Mouse (Mus musculus): ENCODE data around the gene Cd164l2.

Gene Cd164l2

DNA sequence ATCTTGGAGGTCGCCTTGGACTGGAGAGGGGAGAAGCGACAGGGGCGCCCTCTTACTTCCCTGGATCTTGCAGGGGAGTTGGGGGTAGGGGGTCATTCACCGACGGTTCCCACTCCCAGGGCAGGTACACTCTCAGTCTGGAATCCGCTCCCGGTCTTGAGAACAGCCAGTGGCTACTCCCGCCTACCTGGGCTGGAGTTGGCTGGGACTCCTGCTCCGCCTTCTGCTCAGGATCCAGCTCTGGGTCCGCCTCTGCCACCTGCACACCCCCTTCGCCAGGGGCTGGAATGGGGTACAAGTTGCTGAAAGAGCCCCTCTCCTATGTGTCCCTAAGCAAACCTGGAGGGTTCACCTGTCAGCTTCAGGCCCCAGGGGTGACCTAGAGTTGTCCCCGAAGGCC is 45.3 kb downstream of the Cd164l2 start:
- in situ Hi-C loops (cut with MseI, MboI): no loop called here

DNA sequence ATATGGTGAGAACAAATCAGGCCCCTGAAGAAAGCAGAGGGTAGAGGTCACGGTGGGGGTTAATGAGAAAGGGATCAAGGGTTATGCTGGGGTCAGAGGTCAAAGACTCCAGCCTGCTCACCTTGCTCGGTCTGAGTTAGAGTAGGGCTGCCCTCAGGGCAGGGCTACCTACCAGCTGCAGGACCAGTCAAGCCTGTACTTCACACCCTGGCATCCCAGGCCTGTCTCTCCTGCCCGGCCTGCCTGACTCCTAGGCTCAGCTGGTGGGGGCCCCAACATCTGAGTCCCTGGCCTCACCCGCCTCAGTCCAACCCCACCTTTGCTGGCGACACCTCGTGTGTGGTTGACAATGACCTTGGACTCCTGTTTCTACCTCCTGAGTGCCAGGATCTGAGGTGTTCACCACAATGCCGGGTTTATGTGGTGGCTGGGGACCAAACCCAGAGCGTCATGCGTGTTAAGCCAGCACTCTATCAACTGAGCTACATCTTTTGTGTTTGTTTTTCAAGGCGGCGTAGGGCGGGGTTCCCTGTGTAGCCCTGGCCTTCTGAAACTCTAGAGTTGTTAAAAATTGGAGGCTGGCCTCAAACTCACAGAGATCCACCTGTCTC is 46.0 kb downstream of the Cd164l2 start:
- in situ Hi-C loops (cut with MseI, MboI): no loop called here

DNA sequence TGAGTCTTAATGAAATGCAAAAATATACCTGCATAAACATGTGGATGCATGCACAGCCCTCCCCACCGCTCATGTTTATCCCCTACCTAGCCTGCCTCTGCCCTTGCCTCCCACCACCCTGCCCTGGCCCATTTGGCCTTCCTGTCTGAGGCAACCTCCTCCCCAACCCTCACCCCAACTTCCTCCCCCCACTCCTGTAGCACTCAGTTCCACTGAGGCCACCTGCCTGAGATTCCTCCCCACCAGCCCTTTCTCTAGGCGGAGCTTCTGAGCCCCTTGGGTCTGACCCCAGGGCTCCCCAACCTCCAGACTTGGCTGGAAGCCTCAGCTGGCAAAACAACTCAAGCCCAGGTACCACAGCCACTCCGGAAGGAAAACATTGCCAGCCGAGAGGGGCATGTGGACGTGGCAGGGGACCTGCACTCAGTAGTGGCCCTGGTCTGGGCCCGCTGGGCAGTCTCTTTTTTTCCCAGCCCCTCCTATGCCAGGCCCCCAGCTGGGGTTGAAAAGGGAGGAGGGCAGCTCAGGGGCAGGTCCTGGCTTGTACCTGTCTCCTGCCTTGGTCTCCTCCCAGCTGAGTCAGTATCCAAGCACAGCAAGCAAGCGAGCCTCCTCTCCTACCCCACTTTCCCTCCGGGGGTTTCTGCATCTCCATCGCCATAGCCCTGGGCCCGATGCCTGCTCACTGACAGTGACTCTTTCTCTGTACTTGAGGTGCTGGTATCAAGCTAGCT is 49.9 kb downstream of the Cd164l2 start:
- in situ Hi-C loops (cut with MseI, MboI): no loop called here

DNA sequence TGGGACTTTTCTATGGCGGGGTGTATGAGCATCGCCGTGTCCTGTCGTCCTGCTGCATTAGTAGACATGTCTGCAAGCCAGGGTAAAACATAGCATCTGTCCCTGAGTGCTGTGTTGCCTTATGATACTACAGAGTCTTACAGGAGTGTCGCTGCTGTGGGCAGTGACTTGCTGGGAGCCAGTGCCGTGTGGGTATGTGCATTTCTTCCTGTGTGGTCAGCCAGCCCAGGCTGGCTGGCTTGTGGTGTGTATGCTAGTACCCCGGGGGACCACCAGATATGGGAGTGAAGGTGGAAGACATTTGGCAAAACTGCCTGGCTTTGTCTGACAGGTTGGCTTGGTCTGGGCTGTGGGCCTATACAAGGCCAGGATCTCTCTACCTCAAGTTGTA is 50.4 kb downstream of the Cd164l2 start:
- in situ Hi-C loops (cut with MseI, MboI): no loop called here

DNA sequence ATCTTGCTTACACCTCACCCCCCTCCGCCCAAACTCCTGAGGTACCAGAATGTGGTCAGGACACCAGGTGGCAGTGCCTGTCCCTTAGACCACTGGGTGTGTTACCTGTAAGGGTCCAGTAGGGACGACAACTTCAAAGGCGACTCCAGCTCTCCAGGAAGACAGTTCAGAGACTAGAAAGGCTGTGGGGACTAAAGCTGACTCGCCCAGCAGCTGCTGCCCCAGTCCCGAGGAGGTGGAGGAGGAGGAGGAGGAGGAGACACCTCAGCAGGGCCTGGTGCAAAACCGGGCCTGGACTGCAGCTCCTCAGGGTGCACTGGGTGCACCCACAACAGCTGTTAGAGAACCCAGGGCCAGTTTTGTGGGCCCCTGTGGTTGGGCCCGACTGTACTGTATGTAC is 51.0 kb downstream of the Cd164l2 start, which contains the start of gene Sytl1:
Gene Sytl1, minus strand, starts transcription at position 232 of the 400 bp plus-strand sequence.
- in situ Hi-C loops (cut with MseI, MboI): no loop called here

DNA sequence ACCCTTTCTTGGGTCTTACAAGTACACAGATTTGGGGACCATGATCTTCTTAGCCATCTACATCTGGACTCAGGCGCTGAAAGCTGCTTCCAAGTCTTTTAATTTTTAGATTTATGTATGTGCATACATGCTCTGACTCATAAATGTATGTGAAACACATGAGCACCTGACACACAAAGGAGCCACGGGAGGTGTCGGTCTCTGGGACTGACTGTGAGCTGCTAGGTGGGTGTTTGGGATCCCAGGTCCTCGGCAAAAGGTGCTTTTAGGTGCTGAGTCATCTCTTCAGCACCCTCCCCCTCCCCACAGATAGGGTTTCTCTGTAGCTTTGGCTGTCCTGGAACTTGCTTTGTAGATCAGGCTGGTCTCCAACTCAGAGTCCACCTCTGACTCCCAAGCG is 51.8 kb downstream of the Cd164l2 start:
- in situ Hi-C loops (cut with MseI, MboI): no loop called here

DNA sequence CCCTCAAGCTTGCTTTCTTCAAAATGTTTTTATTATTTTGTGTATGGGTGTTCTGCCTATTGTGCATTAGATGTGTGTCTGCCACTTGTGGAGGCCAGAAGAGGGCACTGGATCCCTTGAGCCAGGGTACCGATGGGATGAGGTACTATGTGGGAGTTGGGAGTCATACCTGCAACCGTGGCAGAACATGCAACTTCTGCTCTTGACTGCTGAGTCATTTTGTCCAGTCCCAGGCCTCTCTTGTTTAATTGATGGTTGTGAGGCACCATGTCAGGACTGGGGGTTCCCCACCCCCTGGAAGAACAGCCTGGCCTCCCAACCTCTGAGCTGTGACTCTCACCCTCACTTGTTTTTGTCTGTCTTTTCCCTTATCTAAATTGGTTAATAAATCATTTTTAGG is 52.6 kb downstream of the Cd164l2 start:
- in situ Hi-C loops (cut with MseI, MboI): no loop called here

DNA sequence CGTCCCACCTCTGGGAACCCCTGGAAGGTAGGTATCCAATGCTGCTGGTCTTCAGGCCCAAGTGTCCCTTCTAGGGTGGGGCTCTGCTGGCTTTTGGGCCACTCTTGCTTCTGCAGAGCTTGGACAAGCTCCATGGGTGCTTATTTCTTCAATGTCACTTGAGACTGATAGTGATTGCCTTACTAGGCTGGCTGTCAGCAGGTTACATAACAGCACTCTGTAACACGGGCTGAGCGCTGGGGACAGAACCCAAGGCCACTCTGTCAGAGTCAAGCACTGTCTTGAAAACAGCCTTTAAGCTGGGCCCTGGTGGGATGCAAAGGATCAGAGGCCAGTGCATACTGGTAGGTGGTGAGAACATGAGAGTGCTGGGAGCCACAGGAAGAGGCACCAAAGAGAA is 53.4 kb downstream of the Cd164l2 start:
- in situ Hi-C loops (cut with MseI, MboI): no loop called here

DNA sequence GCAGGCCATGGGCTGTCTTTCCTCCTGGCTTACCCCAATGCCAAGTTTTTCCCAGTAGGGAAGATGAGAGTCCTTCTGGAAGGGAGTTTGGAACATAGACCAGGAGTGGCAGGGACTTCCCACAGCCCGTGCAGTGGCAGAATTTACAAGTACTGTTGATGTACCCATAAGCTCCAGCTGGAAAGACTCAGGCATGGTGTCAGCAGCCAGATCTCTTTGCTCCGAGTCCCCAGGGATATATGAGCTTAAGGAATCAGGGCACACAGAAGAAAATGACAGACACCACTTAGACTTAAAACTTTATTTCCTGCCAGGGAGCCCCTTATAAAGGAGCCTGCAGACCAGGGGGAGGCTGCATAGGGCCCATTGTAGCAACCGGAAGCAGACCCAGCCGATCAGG is 53.8 kb downstream of the Cd164l2 start:
- in situ Hi-C loops (cut with MseI, MboI): no loop called here

DNA sequence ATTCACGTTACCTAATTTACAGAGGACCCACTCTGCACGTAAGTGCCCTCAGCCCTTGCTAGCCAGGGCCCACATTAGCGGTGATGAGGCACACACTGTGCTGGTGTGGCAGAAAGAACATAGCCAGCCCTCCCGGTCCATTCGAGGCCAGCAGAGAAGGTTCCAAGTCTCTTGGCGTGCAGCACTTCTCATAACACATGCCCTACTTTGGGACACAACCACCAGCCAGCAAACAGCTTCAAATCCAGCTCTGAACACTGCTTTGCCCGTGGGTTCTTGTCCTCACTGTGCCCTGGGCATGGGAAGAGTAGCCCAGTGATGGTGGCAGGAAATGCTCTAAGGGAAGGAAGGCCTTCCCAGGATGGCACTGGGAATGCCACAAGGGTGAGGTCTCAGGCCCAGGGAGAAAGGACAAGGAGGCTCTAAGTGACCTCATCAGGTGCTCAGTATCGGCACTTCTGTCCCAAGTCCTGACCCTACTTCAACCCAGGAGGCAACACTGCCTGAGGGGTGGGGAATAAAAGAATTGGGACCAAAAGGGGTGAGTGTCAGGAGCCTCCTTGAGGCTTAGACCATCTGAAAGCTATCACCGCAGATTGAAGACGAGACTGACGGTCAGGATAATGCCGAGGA is 54.4 kb downstream of the Cd164l2 start:
- in situ Hi-C loops (cut with MseI, MboI): no loop called here

DNA sequence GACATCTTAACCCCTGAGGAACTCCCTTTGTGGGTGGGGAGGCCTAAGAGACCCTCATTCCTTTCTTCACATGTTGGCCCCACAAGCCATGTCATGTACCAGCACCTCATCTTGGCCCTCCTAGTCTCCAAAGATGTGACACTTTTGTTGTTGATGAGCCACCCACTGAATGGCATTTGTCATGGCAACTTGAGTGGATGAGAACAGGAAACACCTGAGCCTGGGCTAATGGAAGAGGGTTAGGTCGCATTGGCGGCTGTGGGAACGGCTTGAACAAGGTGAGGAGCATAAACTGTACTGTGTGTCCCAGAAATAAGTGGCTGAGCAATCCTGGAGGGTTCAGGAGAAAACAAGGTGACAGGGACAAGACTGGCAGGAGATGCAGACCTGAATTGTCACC is 57.0 kb downstream of the Cd164l2 start:
- in situ Hi-C loops (cut with MseI, MboI): no loop called here

DNA sequence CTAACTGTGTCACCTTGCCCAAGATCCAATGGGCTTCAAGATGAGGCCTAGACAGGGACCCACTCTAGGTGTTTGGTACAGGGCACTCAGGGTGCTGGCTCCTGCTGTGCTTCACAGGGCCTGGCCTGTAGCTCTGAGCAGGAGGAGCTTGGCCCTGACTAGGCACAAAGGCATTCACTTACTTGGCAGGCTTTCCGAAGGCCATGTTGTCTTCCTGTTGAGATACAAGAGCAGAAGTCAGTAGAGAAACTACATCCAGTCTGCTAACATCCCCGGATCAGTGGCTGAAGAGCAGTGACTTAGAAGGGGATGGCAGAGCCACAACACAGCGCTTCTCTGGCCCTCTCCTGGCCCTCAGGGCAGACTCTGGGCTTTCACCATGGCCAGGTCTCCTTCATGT is 57.7 kb downstream of the Cd164l2 start:
- in situ Hi-C loops (cut with MseI, MboI): no loop called here

DNA sequence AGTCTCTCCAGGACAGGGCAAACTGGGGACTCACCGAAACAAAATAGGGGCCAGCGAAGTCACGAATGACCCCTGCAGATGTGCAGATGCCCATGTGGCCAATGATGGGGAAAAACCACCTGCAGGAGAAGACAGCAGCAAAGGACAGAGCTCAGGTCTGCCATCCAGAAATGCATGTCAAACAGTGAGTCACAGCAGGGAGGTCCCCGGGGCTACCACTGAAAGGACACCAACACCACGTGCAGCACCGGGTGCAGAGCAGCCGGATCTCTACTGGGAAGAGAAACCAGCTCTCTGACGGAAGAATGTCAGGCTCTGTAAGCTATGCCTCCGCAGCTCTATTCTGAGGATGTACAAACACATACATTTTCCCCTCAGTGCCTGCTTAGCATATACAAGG is 59.0 kb downstream of the Cd164l2 start:
- in situ Hi-C loops (cut with MseI, MboI): no loop called here
